Mouse (Mus musculus) MN1 (cell line): ENCODE measurements around the gene Ccdc107.

Experiments used
- DNase-seq: peaks from one replicate; pipeline ENCODE4 v3.0.0-alpha.2; 2016; ENCODE audit warnings: low spot score

The Ccdc107 gene

GRCm38 (mm10) chr4:43492821-43493185, at the start of gene Ccdc107:
Gene Ccdc107, plus strand, starts transcription at chr4:43492900.
- DNase-seq, result peak; percentile 94

GRCm38 (mm10) chr4:43443511-43443910, 49.2 kb upstream of the Ccdc107 start:
- DNase-seq, result peak; percentile 43

- peak; percentile 46 for DNase-seq
Observed at GRCm38 (mm10) chr4:43447251-43447650, 45.4 kb upstream of the Ccdc107 start.

- no peak for DNase-seq
Observed at GRCm38 (mm10) chr4:43448554-43448953, 44.1 kb upstream of the Ccdc107 start.

GRCm38 (mm10) chr4:43452315-43452714, 40.4 kb upstream of the Ccdc107 start:
- DNase-seq, result no peak

GRCm38 (mm10) chr4:43453413-43453812, 39.3 kb upstream of the Ccdc107 start:
- no peak for DNase-seq

GRCm38 (mm10) chr4:43454041-43454836, 38.5 kb upstream of the Ccdc107 start, which contains the start of gene Cd72:
Gene Cd72, minus strand, starts transcription at chr4:43454628.
- DNase-seq, result no peak

GRCm38 (mm10) chr4:43456470-43456869, 36.2 kb upstream of the Ccdc107 start:
- no peak for DNase-seq

- no peak for DNase-seq
Observed at GRCm38 (mm10) chr4:43457124-43457523, 35.6 kb upstream of the Ccdc107 start.

GRCm38 (mm10) chr4:43463102-43463501, 29.6 kb upstream of the Ccdc107 start:
- no peak for DNase-seq

- DNase-seq, result no peak
Observed at GRCm38 (mm10) chr4:43465935-43466334, 26.8 kb upstream of the Ccdc107 start.

- no peak for DNase-seq
Observed at GRCm38 (mm10) chr4:43466872-43467271, 25.8 kb upstream of the Ccdc107 start.

- no peak for DNase-seq
Observed at GRCm38 (mm10) chr4:43470301-43470700, 22.4 kb upstream of the Ccdc107 start.

GRCm38 (mm10) chr4:43473636-43474035, 19.1 kb upstream of the Ccdc107 start:
- DNase-seq, result no peak

GRCm38 (mm10) chr4:43476604-43477003, 16.1 kb upstream of the Ccdc107 start:
- no peak for DNase-seq

- DNase-seq, result peak; percentile 90
Observed at GRCm38 (mm10) chr4:43477857-43478533, 14.7 kb upstream of the Ccdc107 start.

- no peak for DNase-seq
Observed at GRCm38 (mm10) chr4:43478534-43478858, 14.2 kb upstream of the Ccdc107 start.

- DNase-seq, result peak; percentile 76
Observed at GRCm38 (mm10) chr4:43478906-43479832, 13.5 kb upstream of the Ccdc107 start.

- no peak for DNase-seq
Observed at GRCm38 (mm10) chr4:43480985-43481384, 11.7 kb upstream of the Ccdc107 start.

GRCm38 (mm10) chr4:43481894-43482456, 10.7 kb upstream of the Ccdc107 start:
- DNase-seq, result no peak

- DNase-seq, result no peak
Observed at GRCm38 (mm10) chr4:43482591-43482990, 10.1 kb upstream of the Ccdc107 start.

- no peak for DNase-seq
Observed at GRCm38 (mm10) chr4:43483535-43484091, 9.1 kb upstream of the Ccdc107 start, which contains the start of gene Sit1. Gene Sit1, minus strand, starts transcription at chr4:43483734.
